15 mouse cellular contexts compared by ENCODE assay signal in genomic region chr6:89467290-89467689, GRCm38 (mm10).
DNase-seq lines count a peak whose midpoint lies in the region; ATAC-seq and TF ChIP-seq lines count a peak whose summit lies in the region.
"Had no signal": no experiment of that assay in that cellular context is flagged by ENCODE, and none has a peak within 500 bp of the region (broad histone marks: within the 10 kb centered on the region; RNA-seq: fewer than 3 reads in every experiment).

No protein-coding gene starts in this region.

- H3K27me3 ChIP-seq in hindbrain, embryonic 15.5 days: no peaks in the 10 kb centered on the region
- no peaks in the 10 kb centered on the region for H3K27me3 ChIP-seq in hindbrain, embryonic 13.5 days
- H3K27me3 ChIP-seq in cerebellum, adult 2 months (ENCODE audit: control insufficient read depth, insufficient read depth, low read length): no peaks in the 10 kb centered on the region
- H3K27me3 ChIP-seq: limb, embryonic 12.5 days; liver, embryonic 15.5 days; neural tube, embryonic 15.5 days had no signal

- no peak overlapping the region for H3K9ac ChIP-seq in hindbrain, embryonic 15.5 days
- no peak overlapping the region for H3K9ac ChIP-seq in hindbrain, embryonic 13.5 days
- H3K9ac ChIP-seq: limb, embryonic 12.5 days; liver, embryonic 15.5 days; neural tube, embryonic 15.5 days had no signal

- peaks cover 16% of the 10 kb centered on the region for H3K4me1 ChIP-seq in hindbrain, embryonic 15.5 days (replicated peaks)
- peaks cover 14% of the 10 kb centered on the region for H3K4me1 ChIP-seq in hindbrain, embryonic 13.5 days (replicated peaks)
- peaks cover 58% of the 10 kb centered on the region for H3K4me1 ChIP-seq in cerebellum, adult 2 months (ENCODE audit: control insufficient read depth, insufficient read depth, low read length)
- H3K4me1 ChIP-seq: limb, embryonic 12.5 days; liver, embryonic 15.5 days had no signal

- H3K27ac ChIP-seq in hindbrain, embryonic 15.5 days (replicated peaks): no peak overlapping the region
- no peak overlapping the region for H3K27ac ChIP-seq in hindbrain, embryonic 13.5 days
- peak overlapping the region; percentile 95 for H3K27ac ChIP-seq in cerebellum, adult 2 months (ENCODE audit: insufficient read depth, low read length)
- H3K27ac ChIP-seq: limb, embryonic 12.5 days; liver, embryonic 15.5 days; neural tube, embryonic 15.5 days had no signal

- 0 out of 2 replicates have a peak, but pooled peaks have one; percentile 10 for TF ChIP-seq POLR2A in cerebellum, adult 2 months (IDR thresholded peaks at IDR 0.05; ENCODE audit: borderline replicate concordance, insufficient read depth, low read length)

- H3K4me3 ChIP-seq in hindbrain, embryonic 15.5 days: no peak overlapping the region
- H3K4me3 ChIP-seq in hindbrain, embryonic 13.5 days: no peak overlapping the region
- no peak overlapping the region for H3K4me3 ChIP-seq in cerebellum, adult 2 months (replicated peaks; ENCODE audit: insufficient read depth, low read depth, low read length)
- H3K4me3 ChIP-seq: limb, embryonic 12.5 days; liver, embryonic 15.5 days; neural tube, embryonic 15.5 days had no signal

- ATAC-seq in hindbrain, embryonic 15.5 days (ENCODE audit: low FRiP score, low read depth): 0 out of 2 replicates have a peak, but pooled peaks have one; percentile 38
- ATAC-seq in hindbrain, embryonic 13.5 days (ENCODE audit: low FRiP score): no peak; the same call in 1 of the 2 replicates
- ATAC-seq: inflammation-experienced regulatory T-cells, adult 6 months had no signal

- 53% methylated on average over 9 of the region's 9 CpGs for WGBS in hindbrain, embryonic 15.5 days
- WGBS in hindbrain, embryonic 13.5 days: 66% methylated on average over 9 of the region's 9 CpGs
- WGBS in cerebellum, adult 2 months: 8% methylated on average over 9 of the region's 9 CpGs

- DNase-seq in cerebellum, adult 2 months: peak; percentile 75 to 83
- DNase-seq in cerebellum, postnatal 36 days: peak; percentile 68 to 69
- DNase-seq in retina, embryonic 14.5 days (ENCODE audit: low spot score): peak; percentile 12
- DNase-seq in kidney, adult 9 months: no peak
- DNase-seq in thymus, postnatal 14 days: no peak
- DNase-seq: gastrocnemius, postnatal 14 days; kidney, postnatal 14 days; lung, postnatal 36 days; right cerebral cortex, postnatal 14 days had no signal

- no peaks in the 10 kb centered on the region for H3K36me3 ChIP-seq in hindbrain, embryonic 15.5 days
- no peaks in the 10 kb centered on the region for H3K36me3 ChIP-seq in hindbrain, embryonic 13.5 days
- H3K36me3 ChIP-seq: limb, embryonic 12.5 days; liver, embryonic 15.5 days; neural tube, embryonic 15.5 days had no signal

- H3K4me2 ChIP-seq in hindbrain, embryonic 15.5 days: no peak overlapping the region
- H3K4me2 ChIP-seq in hindbrain, embryonic 13.5 days: no peak overlapping the region
- H3K4me2 ChIP-seq: limb, embryonic 12.5 days; liver, embryonic 15.5 days; neural tube, embryonic 15.5 days had no signal

- no peaks in the 10 kb centered on the region for H3K9me3 ChIP-seq in hindbrain, embryonic 15.5 days
- H3K9me3 ChIP-seq in hindbrain, embryonic 13.5 days: no peaks in the 10 kb centered on the region
- H3K9me3 ChIP-seq: limb, embryonic 12.5 days; liver, embryonic 15.5 days; neural tube, embryonic 15.5 days had no signal

- TF ChIP-seq CTCF in cerebellum, adult 2 months (IDR thresholded peaks at IDR 0.05; ENCODE audit: borderline replicate concordance, insufficient read depth, low read depth, low read length): no peak

Comparison
In these comparisons a context has a peak if more than half of its experiments do, and no peak if none do; other contexts are left out.
1. DNase-seq: peak in cerebellum, adult 2 months (2 of 2), cerebellum, postnatal 36 days (2 of 2) and retina, embryonic 14.5 days (single experiment); none in kidney, adult 9 months (single experiment) and thymus, postnatal 14 days (single experiment).